Mouse (Mus musculus): Measurements from ENCODE around the gene Olfr1414. TPM values are rescaled to one million over a fixed set of nuclear protein-coding genes. Genes with fewer than 3 reads are reported as not detected.
A peak's percentile ranks its signal among the peaks of the same experiment; 100 is the strongest.

Gene Olfr1414
- total and polyA plus RNA-seq, 3 experiments = not detected

DNA sequence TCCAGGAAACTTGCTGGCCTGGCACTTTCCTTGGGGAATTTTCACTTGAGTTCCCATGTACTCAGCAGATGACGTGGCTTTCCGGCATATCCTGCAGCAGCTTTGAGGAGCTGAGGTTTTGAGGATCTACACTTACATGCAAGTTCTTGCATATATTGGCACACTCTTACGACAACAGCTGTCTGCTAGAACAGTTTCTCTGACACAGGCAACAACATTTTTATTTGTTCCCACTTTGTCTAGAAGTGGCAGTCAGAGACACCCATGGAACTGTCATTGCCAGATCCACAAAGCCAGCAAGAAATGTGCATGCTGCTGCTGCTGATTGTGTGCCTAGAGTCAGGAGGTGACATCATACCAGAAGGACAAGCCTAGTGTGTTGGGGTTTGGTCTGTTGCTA lies 5.3 kb upstream of the Olfr1414 start:
- no peaks in the 10 kb centered on the region for H3K4me1 ChIP-seq (ENCODE audit: control insufficient read depth in 1 of 2, insufficient read depth in 2 of 2, low read length in 2 of 2)
- no peak for TF ChIP-seq ETS1 (IDR thresholded peaks at IDR 0.05; ENCODE audit: low read depth, low read length)
- no peak for TF ChIP-seq CTCF (IDR thresholded peaks at IDR 0.05 in 2 of 3, conservative IDR thresholded peaks at IDR 0.05 in 1 of 3; ENCODE audit: control insufficient read depth in 1 of 3, insufficient read depth in 1 of 3, low read depth in 2 of 3, low read length in 3 of 3, poor library complexity in 1 of 3, severe bottlenecking in 1 of 3)
- TF ChIP-seq EP300 (IDR thresholded peaks at IDR 0.05; ENCODE audit: low read depth in 1 of 2, low read length in 2 of 2) = no peak
- no peak for TF ChIP-seq RAD21 (IDR thresholded peaks at IDR 0.05; ENCODE audit: low read depth, low read length)
- TF ChIP-seq HCFC1 (IDR thresholded peaks at IDR 0.05; ENCODE audit: low read depth, low read length) = no peak
- TF ChIP-seq JUND (IDR thresholded peaks at IDR 0.05; ENCODE audit: low read depth, low read length) = no peak
- TF ChIP-seq USF1 (IDR thresholded peaks at IDR 0.05; ENCODE audit: low read depth, low read length) = no peak
- no peak for TF ChIP-seq TBP (IDR thresholded peaks at IDR 0.05; ENCODE audit: low read depth, low read length)
- no peaks in the 10 kb centered on the region for H3K36me3 ChIP-seq (ENCODE audit: control insufficient read depth in 1 of 2, insufficient read depth in 2 of 2, low read length in 2 of 2)
- no peak for DNase-seq (ENCODE audit: low read depth, low spot score)
- no peak overlapping the region for H3K4me3 ChIP-seq (ENCODE audit: control insufficient read depth in 1 of 2, insufficient read depth in 1 of 2, low read depth in 2 of 2, low read length in 2 of 2)
- H3K27ac ChIP-seq (ENCODE audit: control insufficient read depth, low read depth, low read length) = no peak overlapping the region
- H3K9ac ChIP-seq (ENCODE audit: control insufficient read depth, low read depth, low read length, poor library complexity, severe bottlenecking) = no peak overlapping the region
- no peaks in the 10 kb centered on the region for H3K9me3 ChIP-seq (replicated peaks; ENCODE audit: insufficient read depth, low read length)
- no peaks in the 10 kb centered on the region for H3K27me3 ChIP-seq (ENCODE audit: control insufficient read depth in 1 of 2, insufficient read depth in 2 of 2, low read length in 2 of 2)
- no peaks in the 10 kb centered on the region for H3K79me2 ChIP-seq (ENCODE audit: control insufficient read depth, insufficient read depth, low read length, poor library complexity)

GRCm38 (mm10) chr1:92521376-92521775 lies 2.9 kb upstream of the Olfr1414 start:
- Histone ChIP-seq H3K79me2 (ENCODE audit: control insufficient read depth, insufficient read depth, low read length, poor library complexity) (no peaks in the 10 kb centered on the region), H3K4me1 (ENCODE audit: control insufficient read depth in 1 of 2, insufficient read depth in 2 of 2, low read length in 2 of 2) (no peaks in the 10 kb centered on the region), H3K9me3 (replicated peaks; ENCODE audit: insufficient read depth, low read length) (no peaks in the 10 kb centered on the region), H3K27me3 (ENCODE audit: control insufficient read depth in 1 of 2, insufficient read depth in 2 of 2, low read length in 2 of 2) (no peaks in the 10 kb centered on the region), H3K9ac (ENCODE audit: control insufficient read depth, low read depth, low read length, poor library complexity, severe bottlenecking) (no peak overlapping the region), H3K4me3 (ENCODE audit: control insufficient read depth in 1 of 2, insufficient read depth in 1 of 2, low read depth in 2 of 2, low read length in 2 of 2) (no peak overlapping the region), H3K36me3 (ENCODE audit: control insufficient read depth in 1 of 2, insufficient read depth in 2 of 2, low read length in 2 of 2) (no peaks in the 10 kb centered on the region), H3K27ac (ENCODE audit: control insufficient read depth, low read depth, low read length) (no peak overlapping the region)
- TF ChIP-seq NRF1 (IDR thresholded peaks at IDR 0.05; ENCODE audit: insufficient read depth, low read depth, low read length, poor library complexity, severe bottlenecking) (no peak), ZNF384 (IDR thresholded peaks at IDR 0.05; ENCODE audit: low read depth, low read length) (peak; percentile 97), MAZ (IDR thresholded peaks at IDR 0.05; ENCODE audit: low read depth, low read length) (no peak), CTCF (IDR thresholded peaks at IDR 0.05 in 2 of 3, conservative IDR thresholded peaks at IDR 0.05 in 1 of 3; ENCODE audit: control insufficient read depth in 1 of 3, insufficient read depth in 1 of 3, low read depth in 2 of 3, low read length in 3 of 3, poor library complexity in 1 of 3, severe bottlenecking in 1 of 3) (peak; percentile 47 to 78 (median 60)), RAD21 (IDR thresholded peaks at IDR 0.05; ENCODE audit: low read depth, low read length) (peak; percentile 65), ZC3H11A (IDR thresholded peaks at IDR 0.05; ENCODE audit: low read depth, low read length) (peak; percentile 47), SMC3 (IDR thresholded peaks at IDR 0.05; ENCODE audit: low read depth, low read length) (peak; percentile 67)
- peak; percentile 19 for DNase-seq (ENCODE audit: low read depth, low spot score)

- H3K79me2 ChIP-seq (ENCODE audit: control insufficient read depth, insufficient read depth, low read length, poor library complexity) = no peaks in the 10 kb centered on the region
- H3K27ac ChIP-seq (ENCODE audit: control insufficient read depth, low read depth, low read length) = no peak overlapping the region
- DNase-seq (ENCODE audit: low read depth, low spot score) = no peak
- no peaks in the 10 kb centered on the region for H3K27me3 ChIP-seq (ENCODE audit: control insufficient read depth in 1 of 2, insufficient read depth in 2 of 2, low read length in 2 of 2)
- no peaks in the 10 kb centered on the region for H3K36me3 ChIP-seq (ENCODE audit: control insufficient read depth in 1 of 2, insufficient read depth in 2 of 2, low read length in 2 of 2)
- H3K4me3 ChIP-seq (ENCODE audit: control insufficient read depth in 1 of 2, insufficient read depth in 1 of 2, low read depth in 2 of 2, low read length in 2 of 2) = no peak overlapping the region
- no peaks in the 10 kb centered on the region for H3K9me3 ChIP-seq (replicated peaks; ENCODE audit: insufficient read depth, low read length)
- H3K4me1 ChIP-seq (ENCODE audit: control insufficient read depth in 1 of 2, insufficient read depth in 2 of 2, low read length in 2 of 2) = no peaks in the 10 kb centered on the region
- no peak overlapping the region for H3K9ac ChIP-seq (ENCODE audit: control insufficient read depth, low read depth, low read length, poor library complexity, severe bottlenecking)
- no peak for TF ChIP-seq ETS1 (IDR thresholded peaks at IDR 0.05; ENCODE audit: low read depth, low read length)
- TF ChIP-seq GABPA (IDR thresholded peaks at IDR 0.05; ENCODE audit: low read depth, low read length) = no peak
- no peak for TF ChIP-seq MXI1 (IDR thresholded peaks at IDR 0.05; ENCODE audit: low read depth, low read length)
- no peak for TF ChIP-seq USF2 (IDR thresholded peaks at IDR 0.05; ENCODE audit: borderline replicate concordance in 1 of 2, insufficient read depth in 1 of 2, low read depth in 1 of 2, low read length in 2 of 2)
- no peak for TF ChIP-seq EP300 (IDR thresholded peaks at IDR 0.05; ENCODE audit: low read depth in 1 of 2, low read length in 2 of 2)
- TF ChIP-seq MAZ (IDR thresholded peaks at IDR 0.05; ENCODE audit: low read depth, low read length) = no peak
- TF ChIP-seq E2F4 (IDR thresholded peaks at IDR 0.05; ENCODE audit: borderline replicate concordance, low read depth, low read length) = no peak
- TF ChIP-seq SIN3A (IDR thresholded peaks at IDR 0.05; ENCODE audit: low read length) = no peak
- no peak for TF ChIP-seq RAD21 (IDR thresholded peaks at IDR 0.05; ENCODE audit: low read depth, low read length)
Measured at GRCm38 (mm10) chr1:92519046-92519445, 585 bp upstream of the Olfr1414 start.
